In the genomic region with DNA sequence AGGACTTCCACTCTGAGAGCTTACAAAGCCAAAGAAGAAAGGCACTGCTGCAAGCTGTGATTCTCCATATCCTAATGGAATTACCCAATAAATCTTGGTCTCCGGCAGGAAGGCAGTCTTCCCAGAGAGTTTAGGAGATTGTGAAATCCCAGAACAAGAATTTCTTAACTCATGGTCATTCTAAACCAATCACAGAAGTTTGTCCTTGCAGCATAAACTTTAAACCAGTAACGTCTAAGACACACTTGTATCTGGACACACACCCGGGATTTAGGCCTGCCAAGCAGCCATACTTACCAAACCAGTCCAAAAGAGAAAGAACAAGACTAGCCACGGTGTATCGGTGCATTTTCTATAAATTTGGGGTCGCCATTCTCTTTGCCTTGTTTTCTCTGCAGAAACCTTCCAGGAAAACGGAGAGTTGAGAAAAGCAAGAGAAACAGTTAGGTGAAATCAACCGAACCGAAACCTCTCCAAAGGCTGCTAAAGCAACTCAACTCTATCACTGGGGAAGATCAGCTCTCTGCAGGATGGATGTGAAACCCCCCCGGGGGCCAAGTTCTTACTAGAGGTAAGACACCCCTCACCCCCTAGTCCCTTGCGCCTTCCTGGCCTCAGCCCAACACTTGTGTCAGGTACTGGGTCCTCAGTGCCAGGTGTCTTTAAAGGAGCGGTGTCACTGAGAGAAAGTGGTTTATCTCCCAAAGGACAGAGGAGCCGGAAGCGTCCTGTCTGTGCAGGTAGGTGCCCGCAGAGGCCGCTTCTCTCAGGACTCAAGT, we compare ENCODE assay signal across 9 mouse cellular contexts. TPM values are rescaled to one million over a fixed set of nuclear protein-coding genes. Genes with fewer than 3 reads are reported as not detected.
A peak's percentile ranks its signal among the peaks of the same experiment; 100 is the strongest.
DNase-seq lines count a peak whose midpoint lies in the region; ATAC-seq lines count a peak whose summit lies in the region.
"Had no signal": no experiment of that assay in that cellular context is flagged by ENCODE, and none has a peak within 500 bp of the region (broad histone marks: within the 10 kb centered on the region; RNA-seq: fewer than 3 reads in every experiment).

No protein-coding gene starts in this region.

- peak; percentile 41; the same call in 1 of the 2 replicates for ATAC-seq in midbrain, embryonic 15.5 days (replicated peaks)

- H3K27ac ChIP-seq in midbrain, embryonic 15.5 days, result no peak overlapping the region

- WGBS in large intestine, adult 2 months, result 21% methylated on average over 16 of the region's 16 CpGs
- WGBS in midbrain, embryonic 15.5 days, result 54% methylated on average over 16 of the region's 16 CpGs

- H3K36me3 ChIP-seq in midbrain, embryonic 15.5 days (replicated peaks), result no peaks in the 10 kb centered on the region

- H3K4me1 ChIP-seq in midbrain, embryonic 15.5 days, result peaks cover 8% of the 10 kb centered on the region

- H3K27me3 ChIP-seq in midbrain, embryonic 15.5 days (replicated peaks), result peaks cover 17% of the 10 kb centered on the region

- H3K9ac ChIP-seq in midbrain, embryonic 15.5 days, result no peak overlapping the region

- H3K4me2 ChIP-seq in midbrain, embryonic 15.5 days, result peak overlapping the region; percentile 62

- peak overlapping the region; percentile 32 for H3K4me3 ChIP-seq in midbrain, embryonic 15.5 days
- H3K4me3 ChIP-seq: myocyte had no signal

- peak; percentile 26 for DNase-seq in urinary bladder, postnatal 14 days (ENCODE audit: low spot score)
- no peak for DNase-seq in urinary bladder, postnatal 10 days (ENCODE audit: low spot score)
- peak; percentile 20 for DNase-seq in gastrocnemius, postnatal 14 days
- peak; percentile 45 for DNase-seq in large intestine, adult 2 months (ENCODE audit: low read depth, low spot score)
- DNase-seq in B cell, adult 2 months, result no peak
- no peak for DNase-seq in embryo, embryonic 9.5 days (ENCODE audit: extremely low spot score)
- DNase-seq in retina, postnatal 1 day, result no peak

- intact Hi-C loops in gastrocnemius, postnatal 14 days (cut with DNase I; ENCODE audit: low total_unique reads), result no loop called here

- no peaks in the 10 kb centered on the region for H3K9me3 ChIP-seq in midbrain, embryonic 15.5 days

RNA-seq across cellular contexts. Expression of a gene that starts 0.6 kb away (rescaled TPM):
- total RNA-seq in gastrocnemius, postnatal 14 days (2021), result under 1 TPM in 1 of 2 experiments, not detected in 1; 0.16 TPM
- polyA plus RNA-seq in large intestine, adult 2 months (2012; rRNA removed), result 12.0 and 20.6 TPM in 2 replicates
- polyA plus RNA-seq in midbrain, embryonic 15.5 days (2015; fragmentation: Nextera tagmentation; extraction: Ambion mirVana), result 1.1 and 1.2 TPM in 2 replicates

Comparison
In these comparisons a context has a peak if more than half of its experiments do, and no peak if none do; other contexts are left out.
1. DNase-seq: peak in urinary bladder, postnatal 14 days (single experiment), gastrocnemius, postnatal 14 days (single experiment) and large intestine, adult 2 months (single experiment); none in urinary bladder, postnatal 10 days (single experiment), B cell, adult 2 months (0 of 2), embryo, embryonic 9.5 days (single experiment) and retina, postnatal 1 day (single experiment).